Mouse (Mus musculus): ENCODE measurements around the gene Ppp1r21. TPM values are rescaled to one million over a fixed set of nuclear protein-coding genes. Genes with fewer than 3 reads are reported as not detected.

Gene Ppp1r21
- total and polyA plus RNA-seq, 3 experiments, result 21.5 to 30.4 (median 27.7) TPM

DNA sequence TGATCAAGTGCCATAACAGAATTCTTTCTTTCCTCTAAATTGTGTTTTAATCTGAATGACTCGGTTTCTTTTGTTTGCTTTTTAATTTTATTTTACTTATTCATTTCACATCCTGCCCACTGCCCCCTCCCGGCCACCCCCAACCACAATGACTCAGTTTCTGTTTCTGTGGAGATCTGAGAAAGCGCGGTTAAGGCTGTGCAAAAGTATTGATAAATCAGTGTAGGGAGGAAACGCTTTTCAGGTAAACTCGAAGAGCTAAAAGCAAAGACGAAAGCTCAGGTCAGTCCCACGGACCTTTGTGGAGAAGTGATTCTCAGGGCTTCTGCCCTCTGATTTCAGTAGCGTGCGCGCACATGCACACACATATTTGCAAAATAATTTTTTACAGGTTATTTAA is 45.4 kb upstream of the Ppp1r21 start (continued):
- TF ChIP-seq ZKSCAN1 (IDR thresholded peaks at IDR 0.05; ENCODE audit: borderline replicate concordance, low read depth, low read length) (no peak), CTCF (conservative IDR thresholded peaks at IDR 0.05 in 1 of 2, IDR thresholded peaks at IDR 0.05 in 1 of 2; ENCODE audit: low read depth in 2 of 2, low read length in 2 of 2) (no peak), EP300 (IDR thresholded peaks at IDR 0.05; ENCODE audit: low read length) (peak; percentile 83)

DNA sequence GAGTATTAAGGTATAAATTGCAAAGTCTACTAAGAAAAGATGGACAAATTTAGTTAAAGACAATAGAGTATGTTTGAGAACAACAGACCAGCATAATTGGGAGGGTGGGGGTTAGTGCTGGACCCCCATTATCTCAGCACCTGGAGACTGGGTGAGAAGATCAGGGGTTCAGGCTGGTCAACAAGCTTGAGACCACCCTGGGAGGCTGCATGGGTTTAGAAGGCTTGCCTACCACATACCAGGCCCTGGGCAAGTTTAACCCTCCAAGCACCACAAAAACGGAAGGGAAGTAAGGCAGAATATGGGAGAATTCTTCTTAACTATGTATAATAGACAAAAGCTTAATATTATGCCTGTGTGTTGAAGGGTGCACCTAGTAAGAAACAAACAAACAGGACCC is 45.0 kb upstream of the Ppp1r21 start:
- peak overlapping the region; percentile 84 for H3K4me2 ChIP-seq (ENCODE audit: insufficient read depth, low read depth, poor library complexity, severe bottlenecking)
- H3K27me3 ChIP-seq (replicated peaks), result no peaks in the 10 kb centered on the region
- no peak for DNase-seq (ENCODE audit: extremely low read depth)
- in situ Hi-C loops (cut with MboI; ENCODE audit: low pct_ligation_motif_present, low pct_unique_long_range_greater_than_20kb, low sequenced_read_pairs), result no loop called here
- no peak overlapping the region for H3K9ac ChIP-seq (ENCODE audit: insufficient read depth, low read depth)
- H3K27ac ChIP-seq (ENCODE audit: insufficient read depth, low read depth), result no peak overlapping the region
- peaks cover 17 to 45% of the 10 kb centered on the region in 2 experiments for H3K36me3 ChIP-seq (replicated peaks in 1 of 2; ENCODE audit: control insufficient read depth in 1 of 2, insufficient read depth in 1 of 2, low read length in 1 of 2)
- peaks cover under 1% of the 10 kb centered on the region; the same call in 1 of the 2 replicates for H3K79me2 ChIP-seq (replicated peaks; ENCODE audit: control insufficient read depth, extremely low read depth, insufficient read depth, poor library complexity, severe bottlenecking)
- no peaks in the 10 kb centered on the region for H3K9me3 ChIP-seq (replicated peaks; ENCODE audit: low read length)
- TF ChIP-seq GABPA (IDR thresholded peaks at IDR 0.05; ENCODE audit: insufficient replicate concordance, low read depth, low read length) (no peak), ELF1 (IDR thresholded peaks at IDR 0.05; ENCODE audit: low read depth, low read length) (no peak)
- dilution Hi-C loops (cut with MboI; ENCODE audit: extremely low pct_ligation_motif_present, extremely low pct_unique_long_range_greater_than_20kb, low sequenced_read_pairs), result no loop called here
- peaks cover 4 to 21% of the 10 kb centered on the region in 2 experiments for H3K4me1 ChIP-seq (ENCODE audit: control insufficient read depth in 1 of 2, insufficient read depth in 2 of 2)
- no peak overlapping the region for H3K4me3 ChIP-seq (replicated peaks in 1 of 3; ENCODE audit: low read depth in 2 of 3, low read length in 2 of 3, poor library complexity in 1 of 3)

- TF ChIP-seq UBTF (IDR thresholded peaks at IDR 0.05; ENCODE audit: low read depth, low read length), result no peak
- no peak for TF ChIP-seq ZC3H11A (IDR thresholded peaks at IDR 0.05; ENCODE audit: low read depth, low read length)
- no peak for TF ChIP-seq SIN3A (IDR thresholded peaks at IDR 0.05; ENCODE audit: low read length)
- no peak for TF ChIP-seq RAD21 (IDR thresholded peaks at IDR 0.05; ENCODE audit: low read depth, low read length)
- no peak for TF ChIP-seq MAZ (IDR thresholded peaks at IDR 0.05; ENCODE audit: low read depth, low read length)
- no peak for TF ChIP-seq PAX5 (IDR thresholded peaks at IDR 0.05; ENCODE audit: low read length)
- TF ChIP-seq NRF1 (IDR thresholded peaks at IDR 0.05; ENCODE audit: low read depth, low read length), result no peak
- TF ChIP-seq IRF4 (IDR thresholded peaks at IDR 0.05; ENCODE audit: low read depth, low read length), result no peak
- no peak for TF ChIP-seq MYC (IDR thresholded peaks at IDR 0.05; ENCODE audit: low read depth, low read length)
- TF ChIP-seq NELFE (IDR thresholded peaks at IDR 0.05; ENCODE audit: low read depth, low read length), result no peak
- TF ChIP-seq TCF12 (IDR thresholded peaks at IDR 0.05; ENCODE audit: low read depth, low read length), result no peak
- TF ChIP-seq KAT2A (IDR thresholded peaks at IDR 0.05; ENCODE audit: insufficient replicate concordance, low read length), result no peak
- no peak for TF ChIP-seq GABPA (IDR thresholded peaks at IDR 0.05; ENCODE audit: insufficient replicate concordance, low read depth, low read length)
- TF ChIP-seq MAX (IDR thresholded peaks at IDR 0.05; ENCODE audit: low read length), result no peak
- TF ChIP-seq MEF2A (IDR thresholded peaks at IDR 0.05; ENCODE audit: borderline replicate concordance, low read depth, low read length), result no peak
- no peak for TF ChIP-seq ZMIZ1 (IDR thresholded peaks at IDR 0.05; ENCODE audit: low read depth, low read length)
- no peak for TF ChIP-seq RCOR1 (conservative IDR thresholded peaks at IDR 0.05; ENCODE audit: low read depth, low read length)
- in situ Hi-C loops (cut with MboI; ENCODE audit: low pct_ligation_motif_present, low pct_unique_long_range_greater_than_20kb, low sequenced_read_pairs), result no loop called here
- no peaks in the 10 kb centered on the region for H3K27me3 ChIP-seq (replicated peaks)
- H3K36me3 ChIP-seq (replicated peaks in 1 of 2; ENCODE audit: control insufficient read depth in 1 of 2, insufficient read depth in 1 of 2, low read length in 1 of 2), result peaks cover 32 to 63% of the 10 kb centered on the region in 2 experiments
- no peak overlapping the region for H3K4me2 ChIP-seq (ENCODE audit: insufficient read depth, low read depth, poor library complexity, severe bottlenecking)
- DNase-seq (ENCODE audit: extremely low read depth), result no peak
- H3K4me1 ChIP-seq (ENCODE audit: control insufficient read depth in 1 of 2, insufficient read depth in 2 of 2), result no peaks in the 10 kb centered on the region
- H3K4me3 ChIP-seq (replicated peaks in 1 of 3; ENCODE audit: low read depth in 2 of 3, low read length in 2 of 3, poor library complexity in 1 of 3), result no peak overlapping the region
- H3K9ac ChIP-seq (ENCODE audit: insufficient read depth, low read depth), result no peak overlapping the region
- dilution Hi-C loops (cut with MboI; ENCODE audit: extremely low pct_ligation_motif_present, extremely low pct_unique_long_range_greater_than_20kb, low sequenced_read_pairs), result no loop called here
- no peak overlapping the region for H3K27ac ChIP-seq (ENCODE audit: insufficient read depth, low read depth)
- no peaks in the 10 kb centered on the region for H3K9me3 ChIP-seq (replicated peaks; ENCODE audit: low read length)
- no peaks in the 10 kb centered on the region for H3K79me2 ChIP-seq (replicated peaks; ENCODE audit: control insufficient read depth, extremely low read depth, insufficient read depth, poor library complexity, severe bottlenecking)
Measured at GRCm38 (mm10) chr17:88490546-88490945, 39.4 kb upstream of the Ppp1r21 start.

All from CH12.LX (cell line).